Mouse (Mus musculus) ES-E14 (cell line): Measurements from ENCODE around the gene Usp19. TPM values are rescaled to one million over a fixed set of nuclear protein-coding genes. Genes with fewer than 3 reads are reported as not detected.
A peak's percentile ranks its signal among the peaks of the same experiment; 100 is the strongest.

Source experiments
- DNase-seq: peaks from one replicate; pipeline ENCODE4 v3.0.0-alpha.2; 2013; ENCODE audit warnings: low read depth, low spot score
- H3K27ac ChIP-seq: 2 replicates; pipeline ENCODE4 v1.5.1; 2012; ENCODE audit warnings: low read depth, mild to moderate bottlenecking, low read length, moderate library complexity, mixed read lengths; ENCODE audit not compliant: poor library complexity, insufficient read depth, severe bottlenecking
- H3K36me3 ChIP-seq: 2 replicates; pipeline ENCODE4 v1.6.1; 2012; ENCODE audit warnings: mild to moderate bottlenecking, low read length, moderate library complexity, mixed read lengths; ENCODE audit not compliant: control insufficient read depth, poor library complexity, insufficient read depth, severe bottlenecking
- H3K4me1 ChIP-seq, 2 experiments: fragments of 150-350 bp in 1 of 2; sonication (generic) in 1 of 2; 2 replicates each; pipeline ENCODE4 v1.6.1; 2012; ENCODE audit warnings: low read length in 2 of 2, mild to moderate bottlenecking in 1 of 2, mixed read lengths in 1 of 2; ENCODE audit not compliant: control insufficient read depth in 2 of 2, insufficient read depth in 2 of 2, poor library complexity in 1 of 2
- H3K4me3 ChIP-seq, 2 experiments: fragments of 150-350 bp in 1 of 2; sonication (generic) in 1 of 2; 2 replicates each; pipeline ENCODE4 v1.5.1; 2012; ENCODE audit warnings: low read length in 2 of 2, low read depth in 1 of 2, mild to moderate bottlenecking in 1 of 2, mixed read lengths in 1 of 2; ENCODE audit not compliant: insufficient read depth in 1 of 2, poor library complexity in 1 of 2, severe bottlenecking in 1 of 2
- H3K9ac ChIP-seq: 2 replicates; pipeline ENCODE4 v1.6.1; 2012; ENCODE audit warnings: low read depth, mild to moderate bottlenecking, low read length, mixed read lengths; ENCODE audit not compliant: poor library complexity, insufficient read depth, severe bottlenecking
- H3K9me3 ChIP-seq: fragments of 150-350 bp; sonication (generic); 2 replicates; pipeline ENCODE4 v1.6.1; 2012; ENCODE audit warnings: low read depth, mild to moderate bottlenecking, low read length; ENCODE audit not compliant: control insufficient read depth, insufficient read depth
- CHD2 ChIP-seq: IDR thresholded peaks from 2 replicates; pipeline ENCODE4 v1.6.1; 2014; ENCODE audit warnings: mild to moderate bottlenecking, low read depth, low read length, inconsistent platforms
- HCFC1 ChIP-seq: IDR thresholded peaks from 2 replicates; pipeline ENCODE4 v1.6.1; 2012; ENCODE audit warnings: low read length, inconsistent platforms, borderline replicate concordance; ENCODE audit not compliant: insufficient read depth
- MAFK ChIP-seq: IDR thresholded peaks from 2 replicates; pipeline ENCODE4 v1.6.1; 2014; ENCODE audit warnings: mild to moderate bottlenecking, low read depth, low read length, inconsistent platforms; ENCODE audit not compliant: insufficient read depth
- ZC3H11A ChIP-seq: IDR thresholded peaks from 2 replicates; pipeline ENCODE4 v1.6.1; 2012; ENCODE audit warnings: low read depth, mild to moderate bottlenecking, inconsistent platforms, low read length, borderline replicate concordance
- ZNF384 ChIP-seq: IDR thresholded peaks from 2 replicates; pipeline ENCODE4 v1.6.1; 2012; ENCODE audit warnings: low read depth, low read length, inconsistent platforms
- in situ Hi-C, 2 experiments: fragments of 600-800 bp; cut with MboI; formaldehyde crosslinking; loops; one replicate each; pipeline ENCODE4 v1.15.1; 2025; ENCODE audit warnings: low sequenced_read_pairs in 2 of 2, inconsistent platforms in 1 of 2; ENCODE audit not compliant: unreplicated experiment in 2 of 2
- total RNA-seq: library from RNA; depleted of rRNA; stranded (reverse); fragments of 300-350 nt; gene quantifications from 2 replicates; pipeline ENCODE4 v1.2.3, GENCODE M21; 2012

Gene Usp19
- total RNA-seq, 1 experiment: 92.1 TPM

DNA sequence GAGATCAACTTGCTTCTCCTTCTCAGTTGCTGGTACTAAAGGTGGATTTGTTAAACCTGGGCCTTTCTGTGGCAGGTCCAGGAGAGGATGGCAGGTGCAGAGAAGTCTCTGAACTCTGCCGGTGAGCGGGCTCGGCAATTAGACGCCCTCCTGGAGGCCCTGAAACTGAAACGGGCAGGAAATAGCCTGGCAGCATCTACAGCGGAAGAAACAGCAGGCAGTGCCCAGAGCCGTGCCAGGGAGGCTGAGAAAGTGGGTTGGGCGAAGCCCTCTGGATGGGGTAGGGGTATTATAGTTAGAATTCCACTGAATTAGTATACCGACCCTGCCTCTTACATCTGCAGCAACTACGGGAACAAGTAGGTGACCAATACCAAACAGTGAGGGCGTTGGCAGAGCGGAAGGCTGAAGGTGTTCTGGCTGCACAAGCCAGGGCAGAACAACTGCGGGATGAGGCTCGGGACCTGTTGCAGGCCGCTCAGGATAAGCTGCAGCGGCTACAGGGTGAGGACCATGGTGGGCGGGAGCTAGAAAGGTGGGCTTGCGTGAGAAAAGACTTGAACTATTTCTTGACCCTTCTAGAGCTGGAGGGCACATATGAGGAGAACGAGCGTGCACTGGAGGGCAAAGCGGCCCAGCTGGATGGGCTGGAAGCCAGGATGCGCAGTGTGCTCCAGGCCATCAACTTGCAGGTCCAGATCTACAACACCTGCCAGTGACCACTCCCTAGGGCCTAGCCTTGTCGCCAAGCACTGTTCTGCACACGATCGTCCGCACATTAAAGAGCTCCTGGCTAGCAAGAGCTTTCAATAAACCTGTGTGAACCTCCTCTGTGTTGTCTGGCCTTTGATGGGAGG, 472 bp upstream of the Usp19 start:
- Histone ChIP-seq H3K9ac (peak overlapping the region; percentile 32; the same call in 1 of the 2 replicates), H3K4me1 (peaks cover 3 to 14% of the 10 kb centered on the region in 2 experiments; a peak in 3 of 4 replicates), H3K27ac (peak overlapping the region; percentile 40; the same call in 1 of the 2 replicates), H3K4me3 (peak overlapping the region; percentile 86 to 98), H3K9me3 (no peaks in the 10 kb centered on the region), H3K36me3 (peaks cover 27% of the 10 kb centered on the region)
- DNase-seq: no peak
- in situ Hi-C loops: no loop called here
- TF ChIP-seq MAFK (no peak), CHD2 (no peak), HCFC1 (no peak), ZC3H11A (no peak), ZNF384 (no peak)

DNA sequence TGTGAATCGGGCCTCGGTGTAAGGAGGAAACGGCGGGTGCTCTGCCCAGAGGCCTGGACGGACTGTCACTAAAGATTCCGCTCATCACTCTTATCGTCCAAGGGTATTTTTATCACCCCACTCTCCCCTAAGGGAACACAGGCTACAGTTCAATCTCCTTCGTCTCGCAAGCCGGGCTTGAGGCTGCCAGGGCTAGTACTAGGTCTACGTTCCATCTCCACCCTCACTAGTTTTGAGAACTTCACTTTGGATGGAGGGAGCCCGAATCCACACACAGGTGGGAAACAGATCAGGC, 831 bp downstream of the Usp19 start:
- peaks cover 38% of the 10 kb centered on the region for H3K36me3 ChIP-seq
- in situ Hi-C loops: no loop called here
- H3K9ac ChIP-seq: peak overlapping the region; percentile 84
- H3K4me1 ChIP-seq: peaks cover 3 to 14% of the 10 kb centered on the region in 2 experiments; a peak in 3 of 4 replicates
- no peak for DNase-seq
- no peaks in the 10 kb centered on the region for H3K9me3 ChIP-seq
- H3K27ac ChIP-seq: peak overlapping the region; percentile 85; the same call in 1 of the 2 replicates
- TF ChIP-seq MAFK (no peak), CHD2 (no peak), HCFC1 (no peak), ZC3H11A (no peak), ZNF384 (no peak)
- H3K4me3 ChIP-seq: peak overlapping the region; percentile 86 to 98

DNA sequence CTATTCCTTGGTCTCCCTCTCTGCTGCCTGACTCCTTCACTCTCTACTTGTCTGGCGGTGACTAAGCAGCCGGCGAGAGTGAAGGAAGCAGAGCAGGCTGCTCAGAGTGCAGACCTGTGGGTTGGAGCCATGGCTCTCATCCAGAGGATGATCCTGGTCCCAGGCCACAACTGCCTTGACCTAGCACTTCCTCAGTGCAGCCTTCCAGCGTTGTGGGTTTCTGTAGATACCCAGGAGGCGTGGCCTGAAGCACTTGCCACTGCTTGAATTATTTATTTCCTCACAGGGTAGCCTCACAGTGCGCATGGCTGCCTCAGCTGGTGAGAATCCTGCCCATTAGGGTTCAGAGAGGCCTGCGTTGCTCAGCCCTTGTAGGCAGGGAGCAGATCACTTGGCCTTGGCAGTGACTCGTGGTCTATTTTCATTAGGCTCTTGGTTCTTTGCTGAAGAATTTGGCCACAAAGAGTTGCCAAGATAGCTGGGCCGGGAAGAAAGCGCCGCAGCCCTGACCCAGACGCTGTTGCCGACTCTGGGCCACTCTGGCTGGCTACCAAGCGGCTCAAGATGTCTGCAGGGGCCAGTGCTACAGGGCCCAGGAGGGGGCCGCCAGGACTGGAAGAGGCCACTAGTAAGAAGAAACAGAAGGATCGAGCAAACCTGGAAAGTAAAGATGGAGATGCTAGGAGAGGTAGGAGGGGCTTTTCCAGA, 1.8 kb downstream of the Usp19 start:
- in situ Hi-C loops: no loop called here
- no peak overlapping the region for H3K27ac ChIP-seq

DNA sequence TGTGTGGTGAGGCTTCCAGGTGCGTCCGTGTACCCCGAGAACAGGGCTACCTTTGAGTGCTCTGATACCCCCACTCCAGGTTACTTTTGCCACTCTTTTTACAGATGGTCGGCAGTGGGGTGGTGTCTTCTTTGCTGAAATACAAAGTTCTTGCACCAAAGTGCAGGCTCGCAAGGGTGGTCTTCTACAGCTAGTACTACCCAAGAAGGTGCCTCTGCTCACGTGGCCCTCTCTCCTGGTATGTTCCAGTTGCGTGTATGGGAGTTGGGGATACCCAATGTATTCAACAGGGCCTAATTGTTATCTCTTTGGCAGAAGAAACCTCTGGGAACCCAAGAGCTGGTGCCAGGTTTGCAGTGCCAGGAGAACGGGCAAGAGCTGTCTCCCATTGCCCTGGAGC, 2.8 kb downstream of the Usp19 start:
- in situ Hi-C loops: no loop called here
- no peak for DNase-seq
- no peak overlapping the region for H3K4me3 ChIP-seq
- no peak for TF ChIP-seq ZC3H11A
- no peak for TF ChIP-seq CHD2
- no peak for TF ChIP-seq ZNF384
- TF ChIP-seq HCFC1: no peak
- TF ChIP-seq MAFK: no peak
- no peak overlapping the region for H3K27ac ChIP-seq
- H3K9ac ChIP-seq: no peak overlapping the region
- peaks cover 3 to 12% of the 10 kb centered on the region in 2 experiments; a peak in 3 of 4 replicates for H3K4me1 ChIP-seq
- peaks cover 54% of the 10 kb centered on the region for H3K36me3 ChIP-seq
- H3K9me3 ChIP-seq: no peaks in the 10 kb centered on the region

More for the DNA sequence above, 1.8 kb downstream of the Usp19 start:
- Histone ChIP-seq H3K9ac (peak overlapping the region; percentile 21), H3K36me3 (peaks cover 44% of the 10 kb centered on the region), H3K9me3 (no peaks in the 10 kb centered on the region), H3K4me3 (peak overlapping the region in 1 of 2 experiments; percentile 3; a peak in 1 of 4 replicates), H3K4me1 (peaks cover 3 to 14% of the 10 kb centered on the region in 2 experiments; a peak in 3 of 4 replicates)
- TF ChIP-seq ZNF384 (no peak), CHD2 (no peak), HCFC1 (no peak), ZC3H11A (no peak), MAFK (no peak)
- no peak for DNase-seq
